Mouse (Mus musculus) ES-E14 (cell line): ENCODE data around the gene Mthfs. TPM values are rescaled to one million over a fixed set of nuclear protein-coding genes. Genes with fewer than 3 reads are reported as not detected.
"Not testable (repeated sequence)": the region's sequence is repeated elsewhere in the genome, so short reads cannot be mapped to it uniquely, and the experiment has no call there.

Experiments used
- DNase-seq: peaks from one replicate; pipeline ENCODE4 v3.0.0-alpha.2; 2013; ENCODE audit warnings: low read depth, low spot score
- H3K27ac ChIP-seq: 2 replicates; pipeline ENCODE4 v1.5.1; 2012; ENCODE audit warnings: low read depth, mild to moderate bottlenecking, low read length, moderate library complexity, mixed read lengths; ENCODE audit not compliant: poor library complexity, insufficient read depth, severe bottlenecking
- H3K36me3 ChIP-seq: 2 replicates; pipeline ENCODE4 v1.6.1; 2012; ENCODE audit warnings: mild to moderate bottlenecking, low read length, moderate library complexity, mixed read lengths; ENCODE audit not compliant: control insufficient read depth, poor library complexity, insufficient read depth, severe bottlenecking
- H3K4me1 ChIP-seq, 2 experiments: fragments of 150-350 bp in 1 of 2; sonication (generic) in 1 of 2; 2 replicates each; pipeline ENCODE4 v1.6.1; 2012; ENCODE audit warnings: low read length in 2 of 2, mild to moderate bottlenecking in 1 of 2, mixed read lengths in 1 of 2; ENCODE audit not compliant: control insufficient read depth in 2 of 2, insufficient read depth in 2 of 2, poor library complexity in 1 of 2
- H3K4me3 ChIP-seq, 2 experiments: fragments of 150-350 bp in 1 of 2; sonication (generic) in 1 of 2; 2 replicates each; pipeline ENCODE4 v1.5.1; 2012; ENCODE audit warnings: low read length in 2 of 2, low read depth in 1 of 2, mild to moderate bottlenecking in 1 of 2, mixed read lengths in 1 of 2; ENCODE audit not compliant: insufficient read depth in 1 of 2, poor library complexity in 1 of 2, severe bottlenecking in 1 of 2
- H3K9ac ChIP-seq: 2 replicates; pipeline ENCODE4 v1.6.1; 2012; ENCODE audit warnings: low read depth, mild to moderate bottlenecking, low read length, mixed read lengths; ENCODE audit not compliant: poor library complexity, insufficient read depth, severe bottlenecking
- H3K9me3 ChIP-seq: fragments of 150-350 bp; sonication (generic); 2 replicates; pipeline ENCODE4 v1.6.1; 2012; ENCODE audit warnings: low read depth, mild to moderate bottlenecking, low read length; ENCODE audit not compliant: control insufficient read depth, insufficient read depth
- CHD2 ChIP-seq: IDR thresholded peaks from 2 replicates; pipeline ENCODE4 v1.6.1; 2014; ENCODE audit warnings: mild to moderate bottlenecking, low read depth, low read length, inconsistent platforms
- HCFC1 ChIP-seq: IDR thresholded peaks from 2 replicates; pipeline ENCODE4 v1.6.1; 2012; ENCODE audit warnings: low read length, inconsistent platforms, borderline replicate concordance; ENCODE audit not compliant: insufficient read depth
- MAFK ChIP-seq: IDR thresholded peaks from 2 replicates; pipeline ENCODE4 v1.6.1; 2014; ENCODE audit warnings: mild to moderate bottlenecking, low read depth, low read length, inconsistent platforms; ENCODE audit not compliant: insufficient read depth
- ZC3H11A ChIP-seq: IDR thresholded peaks from 2 replicates; pipeline ENCODE4 v1.6.1; 2012; ENCODE audit warnings: low read depth, mild to moderate bottlenecking, inconsistent platforms, low read length, borderline replicate concordance
- ZNF384 ChIP-seq: IDR thresholded peaks from 2 replicates; pipeline ENCODE4 v1.6.1; 2012; ENCODE audit warnings: low read depth, low read length, inconsistent platforms
- in situ Hi-C, 2 experiments: fragments of 600-800 bp; cut with MboI; formaldehyde crosslinking; loops; one replicate each; pipeline ENCODE4 v1.15.1; 2025; ENCODE audit warnings: low sequenced_read_pairs in 2 of 2, inconsistent platforms in 1 of 2; ENCODE audit not compliant: unreplicated experiment in 2 of 2
- total RNA-seq: library from RNA; depleted of rRNA; stranded (reverse); fragments of 300-350 nt; gene quantifications from 2 replicates; pipeline ENCODE4 v1.2.3, GENCODE M21; 2012

Mthfs gene
- total RNA-seq, 1 experiment: 11.5 TPM

DNA sequence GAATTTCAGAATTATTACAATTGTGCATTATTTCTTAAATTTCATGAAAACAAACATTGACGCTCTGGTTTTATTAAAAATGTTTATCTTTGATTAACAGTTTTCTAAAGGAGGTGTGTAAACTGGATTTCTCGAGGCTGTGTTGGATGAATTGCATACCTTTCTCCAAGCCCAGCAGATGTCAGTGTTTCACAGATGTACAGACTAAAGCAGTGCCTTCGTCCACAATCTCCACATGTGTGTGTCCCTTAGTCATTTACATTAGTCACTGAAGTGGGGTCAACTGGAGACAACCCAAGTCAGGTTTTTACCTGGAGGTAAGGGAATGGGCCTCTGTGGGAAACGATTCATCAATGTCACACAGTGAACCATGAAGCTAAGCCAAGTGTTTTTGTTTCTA, 15.6 kb downstream of the Mthfs start:
- Histone ChIP-seq H3K9ac (no peak overlapping the region), H3K9me3 (no peaks in the 10 kb centered on the region), H3K4me1 (no peaks in the 10 kb centered on the region), H3K27ac (no peak overlapping the region), H3K36me3 (no peaks in the 10 kb centered on the region), H3K4me3 (no peak overlapping the region)
- no peak for DNase-seq
- in situ Hi-C loops: loop anchor here (25.0 kb wide), 1 partner anchor 461 kb away; no protein-coding TSS in a partner anchor
- TF ChIP-seq ZC3H11A (no peak), CHD2 (no peak), MAFK (no peak), HCFC1 (no peak), ZNF384 (no peak)

DNA sequence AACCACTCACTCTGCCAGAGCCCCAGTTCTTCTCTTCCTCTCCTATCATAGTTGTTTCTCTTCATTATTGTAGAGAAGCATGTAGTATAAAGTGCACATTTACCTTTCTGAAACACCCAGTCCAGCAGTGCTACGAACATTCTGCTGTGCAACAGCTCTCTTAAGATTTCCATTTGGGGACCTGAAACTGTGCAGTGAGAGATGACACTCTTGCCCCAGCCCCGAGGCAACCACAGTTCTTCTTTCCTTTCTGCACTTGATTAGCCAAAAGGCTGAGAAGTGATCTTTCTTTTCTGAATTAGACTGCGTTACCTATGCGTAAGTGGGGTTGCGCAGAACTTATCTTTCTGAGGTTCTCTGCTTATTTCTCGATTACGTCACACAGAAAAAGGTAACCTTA, 17.6 kb downstream of the Mthfs start:
- no peak for DNase-seq
- TF ChIP-seq HCFC1: no peak
- no peak for TF ChIP-seq MAFK
- TF ChIP-seq CHD2: no peak
- no peak for TF ChIP-seq ZNF384
- no peak for TF ChIP-seq ZC3H11A
- in situ Hi-C loops: loop anchor here (25.0 kb wide), 1 partner anchor 459 kb away; no protein-coding TSS in a partner anchor
- Histone ChIP-seq H3K9me3 (no peaks in the 10 kb centered on the region), H3K36me3 (no peaks in the 10 kb centered on the region), H3K9ac (no peak overlapping the region), H3K4me1 (no peaks in the 10 kb centered on the region), H3K27ac (no peak overlapping the region), H3K4me3 (no peak overlapping the region)

DNA sequence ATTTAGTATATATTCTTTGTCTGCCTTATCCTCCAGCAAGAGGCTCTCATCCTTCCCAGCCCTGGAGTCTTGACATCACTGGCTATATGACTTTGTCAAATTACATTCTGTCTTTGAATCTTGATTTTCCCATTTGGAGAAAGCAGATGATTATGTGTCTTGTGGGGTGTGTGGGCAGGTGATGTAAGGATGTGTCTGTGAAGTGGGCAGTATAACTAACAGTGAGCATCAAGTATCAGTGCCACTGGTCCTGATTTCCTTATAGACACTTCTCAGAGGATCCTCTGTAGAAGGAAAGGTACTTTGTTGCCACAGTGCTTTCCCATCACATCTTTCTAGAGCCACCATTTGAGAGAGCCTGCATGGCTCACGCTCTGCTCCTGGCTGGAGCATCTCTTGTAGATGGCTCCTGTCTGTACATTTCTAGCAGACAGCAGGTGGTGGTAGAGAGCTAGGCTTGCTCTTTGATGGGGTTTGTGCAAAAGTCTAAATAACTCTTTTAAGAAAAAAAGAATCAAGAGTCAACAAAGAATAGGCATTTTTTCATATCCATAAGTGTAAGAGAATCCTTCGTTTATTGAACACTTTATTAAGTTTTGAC, 20.5 kb downstream of the Mthfs start:
- in situ Hi-C loops: loop anchor here (25.0 kb wide), 1 partner anchor 456 kb away; no protein-coding TSS in a partner anchor
- H3K36me3 ChIP-seq: not testable (repeated sequence)

DNA sequence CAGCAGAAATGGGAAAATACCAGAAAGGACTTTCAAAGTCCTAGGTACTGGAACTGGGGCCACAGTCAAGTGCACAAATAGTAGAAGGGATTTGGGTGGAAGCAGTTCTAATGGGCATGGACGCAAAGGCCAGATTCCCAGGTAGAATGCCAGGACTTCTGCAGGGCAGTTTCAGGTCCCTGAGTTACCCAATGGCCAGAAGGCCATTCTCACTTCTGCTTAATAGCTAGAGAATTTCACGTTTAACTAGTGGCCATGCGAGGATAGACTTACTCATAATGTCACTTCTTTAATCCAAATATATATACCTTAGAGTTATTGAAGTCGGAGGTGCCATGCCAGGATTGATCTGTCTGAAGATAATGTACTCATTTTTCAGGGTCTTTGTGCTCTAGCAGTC, 26.7 kb downstream of the Mthfs start:
- in situ Hi-C loops: loop anchor here (25.0 kb wide), 1 partner anchor 450 kb away; no protein-coding TSS in a partner anchor
- not testable (repeated sequence) for H3K36me3 ChIP-seq, H3K27ac ChIP-seq, H3K9me3 ChIP-seq, H3K4me1 ChIP-seq, DNase-seq, H3K9ac ChIP-seq, H3K4me3 ChIP-seq

More for the DNA sequence above, 20.5 kb downstream of the Mthfs start:
- not testable (repeated sequence) for DNase-seq, H3K4me3 ChIP-seq, H3K9me3 ChIP-seq, H3K27ac ChIP-seq, H3K9ac ChIP-seq, H3K4me1 ChIP-seq

DNA sequence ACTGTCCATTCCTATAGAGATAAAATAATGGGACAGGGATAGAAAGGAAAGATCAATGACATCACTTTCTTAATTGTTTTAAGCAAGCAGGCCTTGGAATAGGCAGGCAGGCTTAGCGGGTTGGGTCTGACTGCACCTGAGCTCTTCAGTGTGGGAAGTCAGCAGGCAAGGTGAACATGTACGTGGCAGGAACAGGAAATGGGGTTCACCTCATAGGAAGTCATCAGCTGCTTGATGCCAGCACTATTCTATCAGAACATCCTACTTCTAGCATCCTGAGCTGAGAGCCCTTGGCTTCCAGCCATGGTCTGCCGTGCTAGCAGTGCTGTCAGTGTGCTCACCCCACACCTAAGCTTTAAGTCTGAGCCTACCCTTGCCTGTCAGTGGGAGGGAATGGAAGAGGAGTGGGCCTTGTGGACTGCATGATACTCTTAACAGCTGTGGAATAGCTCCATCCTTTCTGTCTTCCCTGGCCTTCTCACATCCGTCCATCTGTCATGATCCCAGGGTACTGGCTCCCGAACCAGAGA, 28.6 kb downstream of the Mthfs start:
- not testable (repeated sequence) for H3K27ac ChIP-seq, H3K9ac ChIP-seq, H3K36me3 ChIP-seq, H3K9me3 ChIP-seq, DNase-seq, H3K4me1 ChIP-seq, H3K4me3 ChIP-seq
- in situ Hi-C loops: loop anchor here (25.0 kb wide), 1 partner anchor 448 kb away; no protein-coding TSS in a partner anchor

DNA sequence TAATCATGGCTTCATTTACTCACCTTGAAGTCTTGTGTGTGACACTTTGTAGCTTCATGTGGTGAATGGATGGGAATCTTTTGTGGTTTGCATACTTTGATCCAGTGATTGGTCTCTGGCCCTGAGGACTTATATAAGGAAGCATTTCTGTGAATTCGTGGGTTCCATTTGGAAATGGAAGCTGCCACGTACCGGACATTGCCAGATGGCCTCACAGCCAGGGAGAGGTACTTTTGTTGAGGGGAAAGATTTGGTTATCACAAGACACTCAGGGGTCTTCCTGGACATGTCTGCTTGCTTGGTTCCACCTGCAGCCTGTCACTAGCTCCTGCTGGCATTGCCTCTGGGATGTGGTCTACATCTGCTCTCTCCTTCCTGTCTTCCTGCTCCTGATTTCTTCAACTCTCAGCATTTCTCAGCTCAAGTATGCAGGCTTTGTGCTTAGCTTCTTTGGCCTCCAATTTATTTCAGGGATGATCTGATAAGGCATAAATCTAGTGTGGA, 30.1 kb downstream of the Mthfs start:
- in situ Hi-C loops: loop anchor here (25.0 kb wide), 1 partner anchor 447 kb away; no protein-coding TSS in a partner anchor
- H3K9ac ChIP-seq: not testable (repeated sequence)

More for the DNA sequence above, 30.1 kb downstream of the Mthfs start:
- H3K4me3 ChIP-seq, H3K4me1 ChIP-seq, H3K36me3 ChIP-seq, H3K27ac ChIP-seq, DNase-seq, H3K9me3 ChIP-seq: not testable (repeated sequence)
